Mouse (Mus musculus) liver, adult 2 months (tissue): ENCODE measurements at regions not wholly inside any gene's neighbourhood (a gene's known extent, or its start where the extent isn't known, plus 50 kb on each side); places are given as distances from the start of the nearest gene placed in this dataset.

Experiments
- DNase-seq: peaks from one replicate; pipeline ENCODE4 v3.0.0-alpha.2; 2011; ENCODE audit warnings: low read depth, low spot score; ENCODE audit errors: extremely low read depth
- H3K27ac ChIP-seq: fragments of 200-500 bp; replicated peaks from 2 replicates; pipeline ENCODE4 v1.5.1; 2012; ENCODE audit warnings: low read depth, mild to moderate bottlenecking, control low read depth, inconsistent platforms, low read length; ENCODE audit not compliant: insufficient read depth
- H3K27me3 ChIP-seq: fragments of 200-500 bp; 2 replicates; pipeline ENCODE4 v1.6.1; 2012; ENCODE audit warnings: mild to moderate bottlenecking, moderate library complexity, low read length, inconsistent platforms; ENCODE audit not compliant: control insufficient read depth, insufficient read depth
- H3K36me3 ChIP-seq: fragments of 200-500 bp; 2 replicates; pipeline ENCODE4 v1.6.1; 2012; ENCODE audit warnings: low read length, inconsistent platforms; ENCODE audit not compliant: control insufficient read depth, insufficient read depth
- H3K4me1 ChIP-seq: fragments of 200-500 bp; 2 replicates; pipeline ENCODE4 v1.6.1; 2011; ENCODE audit warnings: low read length; ENCODE audit not compliant: control insufficient read depth, insufficient read depth
- H3K4me3 ChIP-seq: fragments of 200-500 bp; 2 replicates; pipeline ENCODE4 v1.5.1; 2011; ENCODE audit warnings: low read depth, mild to moderate bottlenecking, control low read depth, low read length, moderate library complexity; ENCODE audit not compliant: insufficient read depth
- H3K79me2 ChIP-seq: fragments of 200-500 bp; 2 replicates; pipeline ENCODE4 v1.6.1; 2012; ENCODE audit warnings: inconsistent platforms, mild to moderate bottlenecking, low read length, moderate library complexity; ENCODE audit not compliant: control insufficient read depth, insufficient read depth
- H3K9ac ChIP-seq: fragments of 200-500 bp; 2 replicates; pipeline ENCODE4 v1.6.1; 2012; ENCODE audit warnings: low read depth, mild to moderate bottlenecking, control low read depth, inconsistent platforms, low read length
- CTCF ChIP-seq: fragments of 200-500 bp; IDR thresholded peaks from 2 replicates; pipeline ENCODE4 v1.5.1; 2011; ENCODE audit warnings: low read depth, low read length, control low read depth
- POLR2A ChIP-seq: fragments of 200-500 bp; IDR thresholded peaks from 2 replicates; pipeline ENCODE4 v1.6.1; 2011; ENCODE audit warnings: low read length, control low read depth; ENCODE audit not compliant: insufficient read depth; ENCODE audit errors: extremely low read depth
- WGBS: fragments of 180-500 bp; shearing (Covaris S2); methylation state at CpG from one replicate; pipeline ENCODE4 v1.1.7; 2018; 5-methylcytosine and 5-hydroxymethylcytosine counted together

DNA sequence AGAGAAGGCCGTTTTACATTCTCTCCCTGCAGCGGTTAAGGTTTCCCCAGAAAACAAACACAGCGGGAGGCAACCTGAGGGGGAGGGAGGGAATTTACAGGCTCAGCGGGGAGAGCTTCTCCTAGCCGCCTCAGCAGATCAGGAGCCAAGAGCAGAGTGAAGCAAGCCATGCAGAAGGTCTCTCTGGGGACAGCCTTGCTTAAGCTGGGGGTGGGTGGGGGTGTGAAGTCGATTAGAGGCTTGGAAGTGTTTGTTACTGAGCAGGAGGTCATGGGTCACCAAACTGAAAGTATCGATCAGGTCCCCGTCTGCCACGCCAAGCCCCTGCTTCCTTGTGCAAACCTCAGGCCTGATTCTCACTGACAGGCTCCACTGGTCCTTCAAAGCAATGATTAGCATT is 58.7 kb upstream of the Nfasc start:
- H3K9ac ChIP-seq: no peak overlapping the region
- DNase-seq: peak; percentile 24
- H3K27ac ChIP-seq: no peak overlapping the region
- no peak overlapping the region for H3K4me3 ChIP-seq
- WGBS: under 1% methylated on average over 9 of the region's 9 CpGs
- peaks cover 5% of the 10 kb centered on the region; the same call in 1 of the 2 replicates for H3K4me1 ChIP-seq
- TF ChIP-seq CTCF (no peak), POLR2A (no peak)
- no peaks in the 10 kb centered on the region for H3K36me3 ChIP-seq
- H3K79me2 ChIP-seq: no peaks in the 10 kb centered on the region
- peaks cover 4% of the 10 kb centered on the region; the same call in 1 of the 2 replicates for H3K27me3 ChIP-seq

- no peak overlapping the region for H3K4me3 ChIP-seq
- TF ChIP-seq CTCF: no peak
- TF ChIP-seq POLR2A: no peak
- peaks cover 4% of the 10 kb centered on the region; the same call in 1 of the 2 replicates for H3K27me3 ChIP-seq
- H3K36me3 ChIP-seq: no peaks in the 10 kb centered on the region
- DNase-seq: peak; percentile 10
- no peak overlapping the region for H3K27ac ChIP-seq
- no peaks in the 10 kb centered on the region for H3K79me2 ChIP-seq
- H3K4me1 ChIP-seq: peaks cover 5% of the 10 kb centered on the region; the same call in 1 of the 2 replicates
- H3K9ac ChIP-seq: no peak overlapping the region
- WGBS: 4% methylated on average over 6 of the region's 6 CpGs
These were observed 57.7 kb upstream of the Nfasc start for GRCm38 (mm10) chr1:132799258-132799657.

GRCm38 (mm10) chr1:132794462-132794861 is 52.9 kb upstream of the Nfasc start:
- no peak overlapping the region for H3K4me3 ChIP-seq
- no peak overlapping the region for H3K27ac ChIP-seq
- no peaks in the 10 kb centered on the region for H3K79me2 ChIP-seq
- 0 out of 2 replicates have a peak, but pooled peaks cover 2% of the 10 kb centered on the region for H3K27me3 ChIP-seq
- no peaks in the 10 kb centered on the region for H3K36me3 ChIP-seq
- WGBS: 86% methylated on average over 1 of the region's 1 CpGs
- no peak for DNase-seq
- H3K4me1 ChIP-seq: no peaks in the 10 kb centered on the region
- H3K9ac ChIP-seq: no peak overlapping the region
- TF ChIP-seq POLR2A (no peak), CTCF (no peak)
